Mouse (Mus musculus) 3T3-L1 (cell line): ENCODE results near the gene Fibcd1.

Source experiments
- DNase-seq: peaks from one replicate; pipeline ENCODE4 v3.0.0-alpha.2; 2015; ENCODE audit warnings: low read depth, low spot score

The Fibcd1 gene

DNA sequence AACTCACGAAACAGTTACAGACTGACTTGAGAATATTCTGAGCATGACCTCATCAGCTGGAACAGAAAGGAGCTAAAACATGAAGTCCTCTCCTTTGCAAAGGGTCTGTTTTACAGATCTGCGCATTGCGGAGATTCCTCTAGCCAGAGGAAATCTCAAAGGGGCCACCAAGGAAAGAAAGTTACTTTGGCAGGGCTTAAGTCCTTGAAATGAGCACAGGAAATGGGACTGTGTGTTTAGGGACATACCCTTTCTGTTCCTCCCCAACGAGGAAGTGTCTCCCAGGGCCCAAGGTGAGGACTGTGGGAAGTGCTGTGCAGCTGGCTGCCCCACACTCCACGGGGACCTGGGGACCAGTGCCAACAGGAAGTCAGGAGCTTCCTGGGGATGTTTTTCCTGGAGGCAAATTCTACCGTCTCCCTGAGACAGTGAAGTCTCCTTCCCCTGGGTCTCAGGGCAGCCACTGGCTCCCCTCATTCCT lies 76.1 kb downstream of the Fibcd1 start:
- DNase-seq = peak; percentile 74

- peak; percentile 31 for DNase-seq
Observed at GRCm38 (mm10) chr2:31769115-31769514, 76.7 kb downstream of the Fibcd1 start.

DNA sequence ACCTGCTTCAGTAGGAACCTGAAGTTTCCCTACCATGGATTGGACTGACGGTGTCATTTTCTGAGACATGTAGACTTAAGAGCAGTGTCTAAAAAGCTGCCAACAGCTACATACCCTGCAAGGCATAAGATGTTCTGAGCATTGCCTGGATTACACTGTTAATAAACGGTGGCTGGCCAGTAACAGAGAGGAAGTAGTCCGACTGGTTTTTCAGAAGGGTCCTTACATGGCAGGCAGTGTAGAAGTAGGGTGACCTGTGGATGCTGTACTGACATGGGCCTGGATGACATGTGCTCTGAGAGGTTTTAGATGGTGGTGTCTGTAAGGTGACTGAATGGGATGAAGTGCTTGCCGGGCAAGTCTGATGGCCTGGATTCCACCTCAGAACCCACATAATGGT lies 78.0 kb downstream of the Fibcd1 start:
- DNase-seq = no peak

- no peak for DNase-seq
Observed at GRCm38 (mm10) chr2:31767104-31767503, 78.7 kb downstream of the Fibcd1 start.
